Mouse (Mus musculus) kidney, postnatal 36 days (tissue): ENCODE results near the gene Fam155a.

Experiments
- DNase-seq, 2 experiments: peaks; one replicate each; pipeline ENCODE4 v3.0.0; 2021 to 2022; ENCODE audit warnings: mixed read lengths in 2 of 2

The Fam155a gene

DNA sequence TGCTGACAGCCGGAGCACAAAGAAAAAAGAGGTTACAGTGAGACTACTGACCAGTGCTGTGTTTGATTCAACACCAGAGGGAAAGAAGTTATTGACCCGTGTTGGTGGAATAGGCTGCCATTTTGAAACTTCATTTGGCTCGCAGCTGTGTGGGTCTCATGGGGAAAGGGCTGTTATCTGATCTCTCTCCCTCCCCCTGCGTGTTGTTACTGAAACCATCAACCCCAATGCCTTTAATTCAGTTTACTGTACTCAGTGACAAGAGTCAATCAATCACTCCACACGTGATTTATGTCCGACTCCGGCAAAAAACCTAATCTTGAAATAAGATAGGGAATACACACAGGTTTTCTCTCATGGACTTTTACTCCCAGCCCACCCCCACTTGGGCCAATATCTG is 611.6 kb downstream of the Fam155a start:
- DNase-seq: no peak

DNA sequence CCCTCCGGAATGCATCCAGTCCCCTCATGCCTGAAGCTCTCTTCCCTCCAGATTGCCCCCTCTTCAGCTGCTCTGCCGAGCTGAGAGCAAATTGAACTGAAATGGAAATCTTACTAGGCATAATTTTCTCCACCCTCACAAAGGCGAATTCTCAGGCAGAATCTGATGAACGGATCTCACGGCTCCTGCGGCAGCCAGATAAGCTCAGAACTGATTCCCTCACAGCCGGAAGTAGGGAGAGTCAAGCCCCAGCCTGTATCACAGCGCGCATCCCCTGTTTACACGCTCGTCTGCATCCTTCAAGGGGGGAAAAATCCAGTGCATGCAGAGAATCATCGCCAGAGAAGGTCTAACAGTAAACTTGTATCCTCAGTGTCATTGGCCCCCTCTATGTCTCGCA is 612.3 kb downstream of the Fam155a start:
- no peak for DNase-seq

DNA sequence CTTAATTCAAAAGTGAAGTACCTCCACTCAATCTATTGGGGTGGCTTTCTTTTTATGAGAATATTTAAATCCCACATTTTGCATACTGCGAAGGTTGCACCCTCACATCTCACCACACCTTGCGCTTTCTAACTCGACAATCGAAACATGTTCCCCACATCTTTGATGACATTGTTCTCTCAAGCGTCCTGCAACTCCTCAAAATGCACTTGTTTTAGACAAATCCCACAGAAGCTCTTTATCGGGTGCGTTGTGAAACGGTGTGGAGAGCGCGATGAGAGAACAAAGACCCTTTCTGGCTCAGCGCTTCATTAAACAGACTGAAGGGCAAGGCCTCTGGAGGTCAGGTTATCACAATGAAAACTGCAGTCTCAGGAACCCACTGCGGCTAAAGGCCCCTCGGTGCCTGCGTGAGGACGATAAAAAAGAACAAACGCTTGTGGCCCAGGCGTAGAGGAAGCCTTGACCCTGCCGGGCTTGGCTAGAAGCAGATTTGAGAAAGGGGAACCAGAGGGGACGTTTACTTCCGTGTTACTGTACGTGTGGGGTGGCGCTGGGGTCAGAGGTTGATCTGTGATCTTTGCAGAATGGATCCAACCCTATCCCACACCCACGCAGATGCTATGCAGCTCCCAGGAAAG is 613.7 kb downstream of the Fam155a start:
- DNase-seq: no peak
